Comparison of ENCODE assay signal across 15 mouse cellular contexts in the genomic region with DNA sequence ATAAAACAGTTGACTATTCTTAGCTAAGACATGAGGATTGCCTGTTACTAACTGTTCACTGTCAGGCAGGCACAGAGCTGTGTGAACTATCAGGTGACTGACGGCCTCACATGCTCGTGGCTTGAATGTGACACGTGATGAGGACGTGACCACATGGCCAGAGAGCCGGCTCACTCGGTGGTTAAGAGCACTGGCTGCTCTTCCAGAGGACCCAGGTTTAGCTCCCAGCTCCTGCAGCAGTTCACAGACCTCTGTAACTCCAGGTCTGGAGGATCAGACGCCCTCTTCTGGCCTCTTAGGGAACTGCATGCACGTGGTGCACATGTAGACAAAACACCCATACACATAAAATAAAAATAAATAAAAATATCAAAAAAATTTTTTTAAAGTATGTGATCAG. TPM values are rescaled to one million over a fixed set of nuclear protein-coding genes. Genes with fewer than 3 reads are reported as not detected.
DNase-seq lines count a peak whose midpoint lies in the region; ATAC-seq and TF ChIP-seq lines count a peak whose summit lies in the region.
"Had no signal": no experiment of that assay in that cellular context is flagged by ENCODE, and none has a peak within 500 bp of the region (broad histone marks: within the 10 kb centered on the region; RNA-seq: fewer than 3 reads in every experiment).

No protein-coding gene starts in this region.

- WGBS in neural tube, embryonic 15.5 days = 85% methylated on average over 8 of the region's 8 CpGs

- no peak for DNase-seq in layer of hippocampus, adult 2 months (ENCODE audit: low spot score in 2 of 2)
- no peak for DNase-seq in layer of hippocampus, postnatal 25 days (ENCODE audit: extremely low spot score in 1 of 2, low spot score in 1 of 2)
- DNase-seq in 3T3-L1 (ENCODE audit: low read depth, low spot score) = peak; percentile 25
- DNase-seq in B cell, adult 2 months = peak; percentile 36
- DNase-seq in induced T-regulatory cell, adult 2 months (ENCODE audit: low read depth) = peak; percentile 13
- no peak for DNase-seq in ovary, adult 18-20 months (ENCODE audit: low spot score)
- DNase-seq: cerebellum, adult 2 months; right cerebral cortex, postnatal 25 days had no signal

- no peak overlapping the region for H3K4me2 ChIP-seq in neural tube, embryonic 15.5 days
- H3K4me2 ChIP-seq: embryonic facial prominence, embryonic 12.5 days; heart, embryonic 15.5 days; neural tube, embryonic 12.5 days had no signal

- H3K36me3 ChIP-seq in neural tube, embryonic 15.5 days = peaks cover 23% of the 10 kb centered on the region

- peak; percentile 69 for TF ChIP-seq CTCF in layer of hippocampus, adult 2 months (conservative IDR thresholded peaks at IDR 0.05)

- no peak for ATAC-seq in neural tube, embryonic 15.5 days (ENCODE audit: low FRiP score)

- no peak overlapping the region for H3K9ac ChIP-seq in neural tube, embryonic 15.5 days (replicated peaks)
- H3K9ac ChIP-seq: embryonic facial prominence, embryonic 12.5 days; heart, embryonic 15.5 days; neural tube, embryonic 12.5 days had no signal

- no peaks in the 10 kb centered on the region for H3K27me3 ChIP-seq in neural tube, embryonic 15.5 days (replicated peaks)
- H3K27me3 ChIP-seq: embryonic facial prominence, embryonic 12.5 days; heart, embryonic 15.5 days; neural tube, embryonic 12.5 days had no signal

- no peak overlapping the region for H3K4me3 ChIP-seq in layer of hippocampus, adult 2 months
- no peak overlapping the region for H3K4me3 ChIP-seq in neural tube, embryonic 15.5 days (replicated peaks)
- H3K4me3 ChIP-seq: embryonic facial prominence, embryonic 12.5 days; heart, embryonic 15.5 days; neural tube, embryonic 12.5 days had no signal

- H3K4me1 ChIP-seq in neural tube, embryonic 15.5 days = peaks cover 6% of the 10 kb centered on the region
- H3K4me1 ChIP-seq: neural tube, embryonic 12.5 days had no signal

- no peaks in the 10 kb centered on the region for H3K9me3 ChIP-seq in neural tube, embryonic 15.5 days (replicated peaks)
- H3K9me3 ChIP-seq: embryonic facial prominence, embryonic 12.5 days; heart, embryonic 15.5 days; neural tube, embryonic 12.5 days had no signal

- no peak overlapping the region for H3K27ac ChIP-seq in layer of hippocampus, adult 2 months
- H3K27ac ChIP-seq in neural tube, embryonic 15.5 days (replicated peaks) = no peak overlapping the region
- H3K27ac ChIP-seq: embryonic facial prominence, embryonic 12.5 days; heart, embryonic 15.5 days; macrophage; neural tube, embryonic 12.5 days had no signal

RNA-seq across cellular contexts. Expression of gene Cldn22, which starts 25.6 kb away (rescaled TPM):
- total RNA-seq in layer of hippocampus, adult 2 months (2021) = 1 to 10 TPM; 3.1 to 5.1 TPM
- total RNA-seq in layer of hippocampus, postnatal 25 days (2021) = 1 to 10 TPM; 3.8 to 4.2 TPM
- polyA plus RNA-seq in neural tube, embryonic 15.5 days (2015; fragmentation: Nextera tagmentation; extraction: Ambion mirVana) = not detected in 2 replicates
- polyA plus RNA-seq: embryonic facial prominence, embryonic 12.5 days; heart, embryonic 15.5 days; kidney, embryonic 14.5 days; macrophage; neural tube, embryonic 12.5 days had no signal

RNA-seq across cellular contexts. Expression of gene Cldn24, which starts 27.9 kb away (rescaled TPM):
- total RNA-seq in layer of hippocampus, adult 2 months (2021) = not detected
- not detected for total RNA-seq in layer of hippocampus, postnatal 25 days (2021)
- not detected in 2 replicates for polyA plus RNA-seq in neural tube, embryonic 15.5 days (2015; fragmentation: Nextera tagmentation; extraction: Ambion mirVana)
- total RNA-seq: left cerebral cortex, postnatal 25 days had no signal
- polyA plus RNA-seq: cerebellum, adult 2 months; embryonic facial prominence, embryonic 12.5 days; heart, embryonic 15.5 days; kidney, embryonic 14.5 days; macrophage; neural tube, embryonic 12.5 days had no signal

Comparison
In these comparisons a context has a peak if more than half of its experiments do, and no peak if none do; other contexts are left out.
1. DNase-seq: peak in 3T3-L1 (single experiment), B cell, adult 2 months (2 of 2) and induced T-regulatory cell, adult 2 months (single experiment); none in layer of hippocampus, adult 2 months (0 of 2), layer of hippocampus, postnatal 25 days (0 of 2) and ovary, adult 18-20 months (single experiment).